Mouse (Mus musculus) kidney, embryonic 15.5 days (tissue): Measurements from ENCODE around the gene Ak6. TPM values are rescaled to one million over a fixed set of nuclear protein-coding genes. Genes with fewer than 3 reads are reported as not detected.
A peak's percentile ranks its signal among the peaks of the same experiment; 100 is the strongest.

Experiments used
- ATAC-seq: fragments of 200-750 bp; cut with Nextera tagmentation; replicated peaks from 2 replicates; pipeline ENCODE4 v1.8.0; 2017; ENCODE audit warnings: moderate TSS enrichment; ENCODE audit not compliant: low FRiP score
- H3K27ac ChIP-seq: fragments of 300-500 bp; sonication (generic); 2 replicates; pipeline ENCODE4 v1.5.1; 2015; ENCODE audit warnings: mild to moderate bottlenecking, inconsistent platforms
- H3K27me3 ChIP-seq: fragments of 300-500 bp; sonication (generic); 2 replicates; pipeline ENCODE4 v1.6.1; 2015; ENCODE audit warnings: inconsistent platforms
- H3K36me3 ChIP-seq: fragments of 300-500 bp; sonication (generic); 2 replicates; pipeline ENCODE4 v1.6.1; 2015; ENCODE audit warnings: inconsistent platforms
- H3K4me1 ChIP-seq: fragments of 300-500 bp; sonication (generic); 2 replicates; pipeline ENCODE4 v1.6.1; 2015; ENCODE audit warnings: inconsistent platforms
- H3K4me2 ChIP-seq: fragments of 300-500 bp; sonication (generic); 2 replicates; pipeline ENCODE4 v1.6.1; 2015; ENCODE audit warnings: moderate library complexity, mild to moderate bottlenecking, inconsistent platforms
- H3K4me3 ChIP-seq: fragments of 300-500 bp; sonication (generic); replicated peaks from 2 replicates; pipeline ENCODE4 v1.5.1; 2015; ENCODE audit warnings: mild to moderate bottlenecking, inconsistent platforms
- H3K9ac ChIP-seq: fragments of 300-500 bp; sonication (generic); 2 replicates; pipeline ENCODE4 v1.6.1; 2015; ENCODE audit warnings: mild to moderate bottlenecking, inconsistent platforms
- H3K9me3 ChIP-seq: fragments of 300-500 bp; sonication (generic); replicated peaks from 2 replicates; pipeline ENCODE4 v1.6.1; 2016; ENCODE audit warnings: inconsistent platforms
- WGBS: fragments of 180-500 bp; shearing (Covaris S2); methylation state at CpG from one replicate; pipeline ENCODE4 v1.1.7; 2015; ENCODE audit warnings: mixed read lengths; 5-methylcytosine and 5-hydroxymethylcytosine counted together
- polyA plus RNA-seq: library from polyadenylated mRNA; unstranded; fragments of >200 nt; fragmentation: Nextera tagmentation; extraction: Ambion mirVana; gene quantifications from 2 replicates; pipeline ENCODE4 v1.2.1, GENCODE M21; 2015

Ak6 gene
- polyA plus RNA-seq = 268 and 298 TPM in 2 replicates

DNA sequence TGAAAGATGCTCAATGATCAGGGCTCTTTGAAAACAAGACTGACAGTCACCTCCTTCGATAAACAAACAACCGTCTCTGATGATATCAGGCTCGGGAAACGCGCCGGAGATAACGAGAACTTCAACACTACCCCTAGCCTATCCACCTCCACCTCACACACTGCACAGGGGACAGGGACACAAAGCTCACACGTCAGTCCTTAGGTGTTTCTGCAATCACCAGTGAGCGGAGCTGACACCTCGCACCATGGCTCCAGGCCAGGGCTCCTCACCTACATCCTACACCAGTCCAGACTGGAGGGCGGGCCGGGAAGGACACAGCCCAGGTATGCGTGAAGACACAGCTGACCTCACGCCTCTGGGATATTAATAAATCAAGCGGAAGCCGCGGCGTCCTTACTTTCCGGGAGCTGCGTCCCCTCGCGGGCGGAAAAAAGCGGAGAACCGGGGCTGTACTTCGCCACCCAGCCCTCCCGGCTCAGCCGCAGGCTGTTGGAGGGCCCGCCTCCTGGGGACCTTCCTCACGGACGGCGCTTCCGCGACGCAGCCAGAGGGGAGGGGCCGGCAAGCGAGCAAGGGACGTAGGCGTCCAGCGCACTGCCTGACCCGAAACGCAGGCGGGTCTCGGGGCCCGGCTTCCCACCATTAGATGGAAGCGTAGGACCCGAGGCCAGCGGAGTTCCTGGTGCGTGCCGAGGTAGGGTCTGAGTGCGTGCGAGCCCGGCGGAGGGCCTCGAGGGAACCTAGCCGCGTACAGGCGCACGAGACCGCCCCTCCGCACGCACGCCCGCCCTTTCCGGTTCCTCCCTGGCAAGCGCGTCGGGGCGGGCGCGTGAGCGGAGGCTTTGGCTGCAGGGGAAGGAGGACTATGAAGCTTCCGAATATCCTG lies at the start of gene Ak6, which contains the start of gene Rad17:
Gene Ak6, plus strand, starts transcription at position 430 of the 889 bp plus-strand sequence.
Gene Rad17, minus strand, starts transcription at position 502 of the 889 bp plus-strand sequence.
- Histone ChIP-seq H3K4me1 (peaks cover 11% of the 10 kb centered on the region), H3K9me3 (no peaks in the 10 kb centered on the region), H3K4me3 (peak within 1 kb of the TSS; percentile 98), H3K4me2 (peak within 1 kb of the TSS; percentile 81), H3K36me3 (peaks cover 32% of the 10 kb centered on the region), H3K27me3 (no peaks in the 10 kb centered on the region), H3K27ac (peak within 1 kb of the TSS; percentile 96), H3K9ac (peak within 1 kb of the TSS; percentile 88)
- under 1% methylated on average over 61 of the region's 73 CpGs for WGBS
- peak; percentile 98 for ATAC-seq

DNA sequence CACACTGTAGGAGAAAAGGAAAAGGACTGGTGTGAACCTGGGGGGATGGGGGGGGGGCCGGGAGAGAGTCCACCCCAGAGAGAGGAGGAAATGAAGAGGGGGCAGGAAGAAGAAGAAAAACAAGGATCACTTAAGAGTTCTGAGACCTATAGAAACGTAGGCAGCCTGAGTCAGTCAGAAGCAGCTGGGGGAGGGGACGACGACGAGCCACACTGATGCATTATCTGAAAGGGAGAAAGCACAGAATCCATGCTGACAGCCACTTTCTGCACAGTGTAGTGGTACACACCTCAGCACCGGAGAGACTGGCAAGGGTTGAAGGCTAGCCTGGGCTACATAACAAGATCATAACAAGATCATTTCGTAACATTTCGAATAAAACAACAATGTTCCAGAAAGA lies 49.7 kb upstream of the Ak6 start:
- no peak overlapping the region for H3K4me3 ChIP-seq
- no peak overlapping the region for H3K27ac ChIP-seq
- WGBS = 62% methylated on average over 8 of the region's 8 CpGs
- 0 out of 2 replicates have a peak, but pooled peaks cover 11% of the 10 kb centered on the region for H3K36me3 ChIP-seq
- H3K4me1 ChIP-seq = no peaks in the 10 kb centered on the region
- no peaks in the 10 kb centered on the region for H3K9me3 ChIP-seq
- H3K9ac ChIP-seq = no peak overlapping the region
- no peaks in the 10 kb centered on the region for H3K27me3 ChIP-seq
- 0 out of 2 replicates have a peak overlapping the region, but pooled peaks have one; percentile 9 for H3K4me2 ChIP-seq
- no peak for ATAC-seq

DNA sequence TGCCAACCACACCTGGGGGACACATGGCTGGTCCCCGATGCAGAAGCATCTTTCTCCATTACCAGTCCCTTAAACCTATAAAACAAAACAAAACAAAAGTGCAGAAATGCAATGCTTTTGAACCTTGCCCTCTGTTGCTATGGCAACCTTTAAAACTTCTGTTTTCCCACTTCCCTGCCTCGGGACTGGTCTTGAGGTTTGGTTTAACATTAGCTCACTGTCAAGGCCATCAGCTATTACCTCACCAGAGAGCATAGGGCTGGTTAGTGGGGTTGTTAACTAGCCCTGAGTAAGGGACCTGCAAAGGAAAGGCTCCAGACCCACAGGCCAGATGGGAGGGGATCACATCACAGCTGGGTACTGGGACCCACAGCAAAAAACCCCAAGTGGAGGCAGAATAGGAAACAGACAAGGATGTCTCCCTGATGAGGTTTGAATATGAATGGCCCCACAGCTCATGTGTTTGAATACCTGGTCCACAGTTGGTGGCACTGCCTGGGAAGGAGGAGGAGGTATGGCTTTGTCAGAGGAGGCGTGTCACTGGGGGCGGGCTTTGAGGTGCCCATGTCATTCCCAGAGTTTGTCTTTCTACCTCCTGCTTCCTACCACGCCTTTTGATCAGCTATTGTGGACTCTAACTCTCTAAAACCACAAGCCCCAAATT lies 48.4 kb upstream of the Ak6 start:
- Histone ChIP-seq H3K27ac (peak overlapping the region; percentile 54; the same call in 1 of the 2 replicates), H3K4me3 (no peak overlapping the region), H3K9me3 (no peaks in the 10 kb centered on the region), H3K4me1 (no peaks in the 10 kb centered on the region), H3K36me3 (peaks cover 4% of the 10 kb centered on the region; the same call in 1 of the 2 replicates), H3K4me2 (no peak overlapping the region), H3K27me3 (no peaks in the 10 kb centered on the region), H3K9ac (no peak overlapping the region)
- peak; percentile 93 for ATAC-seq
- WGBS = 72% methylated on average over 5 of the region's 5 CpGs

DNA sequence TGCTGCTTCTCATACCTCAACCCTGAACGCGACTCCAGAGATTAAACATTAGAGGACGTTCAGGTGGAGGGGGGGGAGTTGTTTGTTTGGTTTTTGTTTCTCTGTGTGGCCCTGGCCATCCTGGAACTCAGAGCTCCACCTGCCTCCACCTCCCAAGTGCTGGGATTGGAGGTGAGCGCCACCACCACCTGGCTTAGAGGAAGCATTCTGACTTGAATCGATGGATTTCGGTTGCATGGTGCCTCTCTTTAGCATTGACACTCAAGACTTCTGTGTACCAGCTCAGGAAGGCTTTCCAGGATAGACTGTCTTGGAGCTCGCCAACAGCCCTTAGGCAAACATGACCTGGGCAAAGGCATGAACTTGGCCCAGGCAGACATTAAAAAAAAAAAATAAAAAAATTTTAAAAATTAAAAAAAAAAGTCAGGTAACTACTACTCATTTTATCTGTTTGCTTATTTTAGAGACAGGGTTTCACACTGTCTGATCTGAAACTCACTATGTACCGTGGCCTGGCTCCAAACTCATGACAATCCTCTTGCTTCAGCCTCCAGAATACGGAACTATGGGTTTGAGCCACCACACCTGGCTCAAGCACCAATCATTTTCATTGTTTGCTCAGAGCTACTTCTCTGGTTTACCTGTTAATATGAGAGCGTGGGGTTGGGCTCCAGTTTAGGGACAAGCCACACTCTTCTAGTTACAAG lies 47.6 kb upstream of the Ak6 start:
- H3K9ac ChIP-seq = no peak overlapping the region
- H3K4me1 ChIP-seq = no peaks in the 10 kb centered on the region
- H3K4me3 ChIP-seq = no peak overlapping the region
- H3K36me3 ChIP-seq = peaks cover 10% of the 10 kb centered on the region; the same call in 1 of the 2 replicates
- peak overlapping the region; percentile 54; the same call in 1 of the 2 replicates for H3K27ac ChIP-seq
- H3K9me3 ChIP-seq = no peaks in the 10 kb centered on the region; the same call in 1 of the 2 replicates
- 90% methylated on average over 10 of the region's 10 CpGs for WGBS
- H3K4me2 ChIP-seq = no peak overlapping the region
- no peaks in the 10 kb centered on the region for H3K27me3 ChIP-seq
- no peak for ATAC-seq

DNA sequence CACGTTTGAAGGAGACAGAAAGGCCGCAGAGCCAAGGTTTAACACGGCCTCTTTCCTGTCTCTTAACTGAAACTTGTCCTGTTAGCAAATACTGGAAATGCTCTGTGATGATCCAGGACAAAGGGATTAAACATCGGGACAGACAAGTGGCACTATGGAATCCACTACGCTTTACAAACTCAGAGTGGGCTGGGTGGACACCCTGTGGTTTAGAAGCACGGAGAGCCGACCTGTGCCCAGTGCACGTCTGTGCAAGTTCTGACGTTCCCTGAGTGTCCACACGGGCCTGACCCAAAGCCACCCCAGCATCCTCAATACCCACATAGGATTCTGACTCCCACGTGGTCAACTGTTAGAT lies 47.1 kb upstream of the Ak6 start:
- no peak overlapping the region for H3K27ac ChIP-seq
- no peak overlapping the region for H3K4me2 ChIP-seq
- H3K36me3 ChIP-seq = peaks cover 12% of the 10 kb centered on the region; the same call in 1 of the 2 replicates
- no peak overlapping the region for H3K9ac ChIP-seq
- 90% methylated on average over 11 of the region's 11 CpGs for WGBS
- no peak overlapping the region for H3K4me3 ChIP-seq
- no peak for ATAC-seq
- no peaks in the 10 kb centered on the region; the same call in 1 of the 2 replicates for H3K9me3 ChIP-seq
- no peaks in the 10 kb centered on the region for H3K4me1 ChIP-seq
- H3K27me3 ChIP-seq = no peaks in the 10 kb centered on the region

DNA sequence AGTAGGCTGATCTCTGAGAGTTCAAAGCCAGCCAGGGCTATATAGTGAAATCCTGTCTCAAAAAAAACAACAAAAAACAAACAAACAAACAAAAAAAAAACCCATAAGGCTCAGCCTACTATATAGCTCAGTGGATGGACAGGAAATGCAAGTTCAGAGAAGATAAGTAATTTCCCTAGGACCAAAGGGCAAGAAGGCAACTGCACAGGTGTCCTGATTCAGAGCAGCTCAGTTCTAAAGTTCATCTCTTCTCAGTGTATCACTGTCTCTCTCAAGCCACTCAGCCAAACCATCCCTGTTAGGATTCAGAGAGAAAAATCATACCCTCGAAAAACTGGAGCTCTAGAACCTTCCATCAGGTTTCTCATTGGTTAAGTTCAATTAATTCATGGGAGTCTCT lies 44.9 kb upstream of the Ak6 start:
- Histone ChIP-seq H3K9ac (no peak overlapping the region), H3K4me3 (no peak overlapping the region), H3K27ac (no peak overlapping the region), H3K4me2 (no peak overlapping the region), H3K9me3 (no peaks in the 10 kb centered on the region; the same call in 1 of the 2 replicates), H3K27me3 (no peaks in the 10 kb centered on the region), H3K36me3 (peaks cover 9% of the 10 kb centered on the region; the same call in 1 of the 2 replicates), H3K4me1 (no peaks in the 10 kb centered on the region)
- no peak for ATAC-seq
- WGBS = 74% methylated on average over 1 of the region's 1 CpGs

DNA sequence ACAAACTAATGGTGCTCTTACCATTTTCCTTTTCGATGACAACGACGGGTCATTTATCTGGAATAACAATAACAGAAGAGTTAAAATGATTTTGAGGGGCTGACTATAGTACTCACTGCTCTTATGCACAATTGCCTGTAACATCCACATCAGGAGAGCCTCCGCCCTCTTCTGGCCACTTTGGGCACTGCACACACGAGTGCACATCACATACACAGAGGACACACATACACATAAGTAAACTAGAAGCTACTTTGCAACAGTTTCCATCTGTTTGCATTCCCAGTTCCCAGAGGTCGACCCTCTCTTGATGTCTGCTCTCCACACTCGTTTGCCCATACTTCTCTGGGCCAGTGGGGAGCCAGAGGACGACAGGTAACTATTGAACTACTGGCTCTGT lies 43.0 kb upstream of the Ak6 start:
- H3K4me1 ChIP-seq = no peaks in the 10 kb centered on the region
- peaks cover 23% of the 10 kb centered on the region for H3K36me3 ChIP-seq
- 91% methylated on average over 8 of the region's 8 CpGs for WGBS
- no peak overlapping the region for H3K4me3 ChIP-seq
- no peak overlapping the region for H3K9ac ChIP-seq
- no peak overlapping the region for H3K27ac ChIP-seq
- H3K9me3 ChIP-seq = peaks cover under 1% of the 10 kb centered on the region; the same call in 1 of the 2 replicates
- no peak for ATAC-seq
- no peaks in the 10 kb centered on the region for H3K27me3 ChIP-seq
- H3K4me2 ChIP-seq = no peak overlapping the region

DNA sequence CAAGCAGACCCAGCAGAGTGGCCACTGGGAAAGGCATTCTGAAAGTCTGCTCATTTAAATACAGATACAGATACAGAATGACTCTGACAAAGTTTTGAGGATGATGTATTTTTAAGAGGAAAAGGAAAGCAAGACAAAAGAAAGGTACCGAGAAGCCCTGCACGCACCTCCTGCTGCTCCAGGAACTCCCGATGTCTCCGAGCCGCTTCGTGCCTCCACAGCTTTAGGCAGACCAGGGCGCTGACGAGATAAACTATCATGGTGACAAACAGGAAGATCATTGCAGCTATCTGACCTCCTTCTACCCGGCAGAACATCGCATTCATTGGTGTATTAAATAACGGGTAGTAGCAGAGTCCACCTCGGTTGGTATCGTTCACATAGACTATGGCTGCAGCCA lies 39.5 kb upstream of the Ak6 start:
- Histone ChIP-seq H3K36me3 (peaks cover 23% of the 10 kb centered on the region), H3K4me1 (peaks cover 1% of the 10 kb centered on the region; the same call in 1 of the 2 replicates), H3K27ac (no peak overlapping the region), H3K9ac (no peak overlapping the region), H3K27me3 (no peaks in the 10 kb centered on the region), H3K9me3 (peaks cover 4% of the 10 kb centered on the region; the same call in 1 of the 2 replicates), H3K4me2 (no peak overlapping the region), H3K4me3 (no peak overlapping the region)
- ATAC-seq = no peak
- WGBS = 93% methylated on average over 13 of the region's 13 CpGs

DNA sequence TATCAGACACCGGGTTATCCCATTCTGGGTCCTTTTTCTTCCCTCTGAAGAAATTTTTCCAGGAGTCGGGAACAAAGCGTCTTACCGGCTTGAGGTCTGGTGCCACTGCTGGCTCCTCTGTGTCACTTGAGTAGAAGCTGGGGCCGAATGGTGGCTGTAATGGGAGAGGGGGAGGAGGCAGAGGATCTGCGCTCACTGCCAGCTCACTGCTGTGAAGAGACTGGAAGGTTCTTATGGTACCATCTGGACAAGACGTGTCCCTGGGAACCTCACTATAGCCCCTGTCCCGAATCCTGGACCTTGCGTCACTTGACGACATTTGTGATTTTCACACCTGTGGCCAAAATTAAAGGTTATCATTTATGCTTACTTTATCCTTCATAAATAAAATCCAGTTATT lies 38.5 kb upstream of the Ak6 start:
- Histone ChIP-seq H3K9ac (no peak overlapping the region), H3K36me3 (peaks cover 24% of the 10 kb centered on the region), H3K27ac (no peak overlapping the region), H3K4me2 (no peak overlapping the region), H3K9me3 (peaks cover 4% of the 10 kb centered on the region; the same call in 1 of the 2 replicates), H3K27me3 (peaks cover 3% of the 10 kb centered on the region), H3K4me3 (no peak overlapping the region), H3K4me1 (peaks cover 8% of the 10 kb centered on the region)
- WGBS = 92% methylated on average over 10 of the region's 10 CpGs
- no peak for ATAC-seq

DNA sequence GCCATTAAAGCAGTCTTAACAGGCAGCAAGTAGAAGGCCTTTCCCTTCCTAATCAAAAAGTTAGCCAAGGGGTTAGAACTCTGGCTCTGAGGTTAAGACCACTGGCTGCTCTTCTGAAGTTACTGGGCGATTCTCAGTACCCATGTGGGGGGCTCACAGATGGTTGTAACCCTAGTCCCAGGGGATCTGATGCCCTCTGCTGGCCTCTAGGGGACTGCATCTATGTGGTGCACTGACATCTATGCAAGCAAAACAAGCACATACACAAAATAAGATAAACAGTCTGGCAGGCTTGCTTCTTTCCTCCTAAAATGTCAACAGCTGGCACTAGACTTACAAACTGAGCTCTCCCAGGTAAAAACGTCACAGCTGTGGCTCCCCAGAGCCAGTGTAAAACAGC lies 37.9 kb upstream of the Ak6 start:
- H3K27ac ChIP-seq = no peak overlapping the region
- H3K4me3 ChIP-seq = no peak overlapping the region
- peaks cover 3% of the 10 kb centered on the region for H3K27me3 ChIP-seq
- peaks cover 8% of the 10 kb centered on the region for H3K4me1 ChIP-seq
- peaks cover 4% of the 10 kb centered on the region; the same call in 1 of the 2 replicates for H3K9me3 ChIP-seq
- peaks cover 26% of the 10 kb centered on the region for H3K36me3 ChIP-seq
- H3K9ac ChIP-seq = no peak overlapping the region
- no peak overlapping the region for H3K4me2 ChIP-seq
- WGBS = 65% methylated on average over 2 of the region's 2 CpGs
- ATAC-seq = no peak

DNA sequence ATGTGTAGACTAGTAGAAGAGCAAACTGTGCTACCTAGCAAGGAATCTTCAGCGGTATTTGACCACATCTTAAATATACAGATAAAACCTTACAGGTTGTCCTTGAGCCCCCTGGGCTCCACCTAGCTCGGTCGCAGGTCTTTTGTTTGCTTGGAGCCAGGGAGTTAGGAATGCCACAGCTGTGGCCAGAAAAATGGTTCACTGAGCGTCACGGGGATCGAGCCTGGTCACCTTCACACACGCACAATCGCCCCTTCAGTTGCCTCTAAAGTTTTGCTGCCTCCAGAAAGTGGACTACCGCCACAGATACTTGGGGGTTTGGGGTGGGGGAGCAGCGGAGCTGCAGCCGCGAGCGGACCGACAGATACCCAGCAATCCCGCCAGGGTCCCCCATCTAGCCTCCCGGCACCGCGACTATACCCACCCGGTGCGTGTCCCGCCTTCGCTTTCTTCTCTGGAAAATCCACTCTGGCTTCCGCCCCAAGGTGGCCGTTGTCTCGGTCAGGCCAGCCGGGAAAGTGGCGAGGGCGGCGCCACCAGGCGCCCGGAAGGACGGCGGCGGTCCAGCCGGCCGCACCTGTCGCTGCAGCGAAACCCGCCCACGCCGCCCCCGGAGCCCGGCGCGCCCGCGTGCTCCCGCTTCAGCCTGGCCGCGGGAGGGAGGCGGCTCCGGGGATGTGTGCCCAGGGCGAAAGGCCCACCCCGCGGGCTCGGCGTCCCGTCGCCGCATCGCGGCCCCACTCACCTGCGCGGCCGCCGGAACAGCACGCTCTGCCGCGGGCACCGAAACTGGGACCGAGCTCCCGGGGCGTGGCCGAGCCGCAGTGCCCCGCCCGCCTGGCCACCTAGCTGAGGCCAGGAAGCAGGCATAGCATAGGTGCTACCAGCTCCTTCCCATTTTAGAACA lies 34.3 kb upstream of the Ak6 start, which contains the start of gene Marveld2:
Gene Marveld2, minus strand, starts transcription at position 791 of the 907 bp plus-strand sequence.
- H3K36me3 ChIP-seq = peaks cover 43% of the 10 kb centered on the region
- ATAC-seq = peak; percentile 89
- peaks cover 8% of the 10 kb centered on the region for H3K4me1 ChIP-seq
- H3K4me3 ChIP-seq = peak within 1 kb of the TSS; percentile 74
- WGBS = 3% methylated on average over 68 of the region's 77 CpGs
- peak within 1 kb of the TSS; percentile 82 for H3K27ac ChIP-seq
- H3K9ac ChIP-seq = peak within 1 kb of the TSS; percentile 58
- H3K4me2 ChIP-seq = peak within 1 kb of the TSS; percentile 86
- H3K27me3 ChIP-seq = peaks cover 3% of the 10 kb centered on the region
- H3K9me3 ChIP-seq = 0 out of 2 replicates have a peak, but pooled peaks cover 4% of the 10 kb centered on the region
